Mouse (Mus musculus) thymus, postnatal 0 days (tissue): ENCODE results near the gene Polr2g. TPM values are rescaled to one million over a fixed set of nuclear protein-coding genes. Genes with fewer than 3 reads are reported as not detected.
"Not testable (repeated sequence)": the region's sequence is repeated elsewhere in the genome, so short reads cannot be mapped to it uniquely, and the experiment has no call there.

Source experiments
- DNase-seq: peaks from one replicate; pipeline ENCODE4 v3.0.0-alpha.2; 2015; ENCODE audit warnings: low spot score
- polyA plus RNA-seq: library from polyadenylated mRNA; unstranded; fragments of >200 nt; fragmentation: Nextera tagmentation; extraction: Ambion mirVana; gene quantifications from 2 replicates; pipeline ENCODE4 v1.2.1, GENCODE M21; 2015

Gene Polr2g
- polyA plus RNA-seq: 233 and 246 TPM in 2 replicates

DNA sequence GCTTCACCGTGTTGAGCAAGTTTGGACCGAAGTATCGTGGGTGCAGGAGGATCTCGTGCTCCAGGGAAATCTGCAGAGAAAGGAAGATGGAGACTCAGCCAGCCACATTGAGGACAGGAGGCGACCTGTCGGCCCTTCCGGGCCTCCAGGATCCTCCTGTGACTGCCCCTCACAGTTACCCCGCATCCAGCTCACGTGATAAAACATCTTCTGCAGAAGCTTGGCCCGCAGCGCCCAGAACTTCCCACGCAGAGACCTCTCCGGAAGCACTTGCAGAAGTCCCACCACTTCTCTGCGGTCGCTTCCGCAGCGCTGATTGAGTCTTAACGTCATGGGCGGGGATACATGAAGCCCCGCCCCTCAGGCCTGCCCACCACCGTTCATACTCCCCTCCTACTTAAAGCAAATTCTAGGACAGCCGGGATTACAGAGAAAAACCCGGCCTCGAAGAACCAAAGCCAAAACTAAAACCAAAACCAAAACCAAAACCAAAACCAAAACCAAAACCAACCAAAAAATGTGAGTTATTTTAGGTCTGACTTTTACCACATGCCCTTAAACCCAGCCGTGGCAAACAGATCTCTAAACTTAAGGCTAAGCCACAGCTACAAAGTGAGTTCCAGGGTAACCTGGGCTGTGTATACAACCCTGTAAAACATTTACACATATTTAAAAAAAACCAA, at the start of gene Polr2g:
TSS of gene Polr2g (minus strand) at position 314 of the 683 bp plus-strand sequence.
- peak; percentile 93 for DNase-seq

DNA sequence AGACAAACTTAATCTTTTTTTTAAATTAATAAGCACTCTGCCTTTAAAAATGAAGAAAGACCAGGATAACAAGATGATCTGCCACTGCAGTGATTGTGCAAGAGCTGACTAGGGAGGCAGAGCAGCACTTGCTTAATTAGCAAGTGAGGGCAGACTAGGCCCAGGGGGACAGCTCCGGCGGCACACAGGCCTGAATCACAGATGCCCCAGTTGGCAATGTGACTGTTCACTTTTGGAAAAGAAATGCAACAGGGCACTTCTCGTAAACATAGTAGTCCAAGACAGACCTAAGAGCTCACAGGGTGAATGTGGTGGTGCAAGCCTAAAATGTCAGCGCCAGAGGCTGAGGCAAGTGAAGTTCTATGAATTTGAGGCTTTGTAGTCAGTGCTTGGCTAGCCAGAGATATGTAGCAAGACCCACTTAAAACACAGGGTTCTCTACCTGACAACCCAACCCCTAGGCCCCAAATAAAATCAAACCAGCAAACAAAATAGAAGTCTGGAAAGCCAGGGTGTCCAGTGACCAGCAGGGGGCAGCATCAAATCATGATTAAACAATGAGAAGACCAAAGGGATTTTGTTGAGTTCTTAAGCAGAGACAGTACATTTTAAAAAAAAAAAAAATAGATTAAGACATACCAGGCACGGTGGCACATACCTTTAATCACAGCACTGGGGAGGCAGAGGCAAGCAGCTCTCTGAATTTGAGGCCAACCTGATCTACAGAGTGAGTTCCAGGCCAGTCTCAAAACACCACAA, 46.2 kb upstream of the Polr2g start:
- DNase-seq: peak; percentile 82

DNA sequence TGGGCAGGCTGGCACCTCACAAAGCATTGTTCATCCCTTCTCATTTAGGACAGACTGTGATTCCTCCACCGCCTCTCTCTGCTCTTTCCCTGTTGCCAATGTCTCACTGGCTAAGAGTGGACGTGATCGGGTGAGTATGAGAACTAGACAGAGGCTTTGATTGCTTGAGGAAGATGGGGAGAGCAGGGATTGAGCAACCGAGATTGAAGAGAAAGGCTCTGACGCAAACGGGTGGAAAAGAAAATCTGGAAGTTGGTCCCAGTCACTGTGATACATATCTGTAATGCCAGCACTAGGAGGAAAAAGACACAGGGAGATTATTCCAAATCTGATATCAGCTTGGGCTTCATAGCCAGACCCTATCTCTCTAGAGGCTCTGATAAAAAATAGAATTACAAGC, 44.6 kb upstream of the Polr2g start:
- no peak for DNase-seq

DNA sequence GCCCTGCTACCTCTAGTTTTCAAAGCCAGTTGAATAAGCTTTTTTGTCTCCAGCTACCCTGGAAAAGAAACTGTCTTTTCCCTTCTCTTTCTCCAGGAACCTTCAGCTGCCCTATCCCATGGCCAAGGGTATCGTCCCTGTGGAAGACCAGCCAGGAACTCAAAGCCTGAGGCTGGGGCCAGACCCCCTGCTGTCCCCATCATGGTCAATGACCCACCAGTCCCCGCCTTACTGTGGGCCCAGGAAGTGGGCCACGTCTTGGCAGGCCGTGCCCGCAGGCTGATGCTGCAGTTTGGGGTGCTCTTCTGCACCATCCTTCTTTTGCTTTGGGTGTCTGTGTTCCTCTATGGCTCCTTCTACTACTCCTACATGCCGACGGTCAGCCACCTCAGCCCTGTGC, 42.6 kb upstream of the Polr2g start:
- no peak for DNase-seq

DNA sequence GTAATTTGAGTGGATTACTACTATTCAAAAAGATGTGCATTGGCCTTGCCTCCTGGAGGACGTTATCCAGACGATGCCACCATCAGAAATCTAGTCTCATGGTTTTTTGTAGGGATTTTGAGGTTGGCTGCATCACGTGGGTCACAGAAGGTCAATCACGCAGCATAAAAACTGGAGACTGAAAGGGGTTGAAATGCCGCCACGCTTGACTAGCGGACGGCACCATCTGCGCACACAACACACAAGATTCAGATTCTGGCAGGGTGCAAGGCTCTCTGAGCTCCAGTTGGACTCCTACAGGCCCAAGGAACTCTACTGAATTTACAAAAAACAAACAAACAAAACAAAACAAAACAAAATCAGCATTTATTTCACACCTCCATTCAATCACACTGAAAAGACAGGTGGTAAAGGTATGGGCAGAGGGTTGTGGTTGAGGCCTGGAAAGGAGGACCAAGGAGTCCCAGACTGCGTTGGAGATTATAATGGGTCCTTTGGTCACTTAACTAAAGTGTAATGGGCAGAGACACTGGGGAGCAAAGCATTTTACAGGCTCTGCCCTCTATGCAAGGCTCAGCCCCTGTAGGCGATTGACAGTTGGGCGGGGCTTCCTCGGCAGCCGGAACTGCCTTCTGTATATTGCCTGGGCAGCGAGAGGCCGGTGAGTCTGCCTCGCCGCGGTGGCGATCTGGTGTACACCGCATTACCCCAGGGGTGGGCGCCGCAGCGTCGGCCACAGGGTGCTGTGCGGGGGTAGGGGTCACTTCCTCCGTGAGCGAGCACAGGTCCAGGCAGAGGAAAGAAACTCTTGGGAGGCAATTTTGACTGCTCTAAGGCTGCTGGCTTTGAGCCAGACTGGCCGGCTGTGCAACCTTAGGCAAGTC, 41.8 kb upstream of the Polr2g start:
- DNase-seq: peak; percentile 55

DNA sequence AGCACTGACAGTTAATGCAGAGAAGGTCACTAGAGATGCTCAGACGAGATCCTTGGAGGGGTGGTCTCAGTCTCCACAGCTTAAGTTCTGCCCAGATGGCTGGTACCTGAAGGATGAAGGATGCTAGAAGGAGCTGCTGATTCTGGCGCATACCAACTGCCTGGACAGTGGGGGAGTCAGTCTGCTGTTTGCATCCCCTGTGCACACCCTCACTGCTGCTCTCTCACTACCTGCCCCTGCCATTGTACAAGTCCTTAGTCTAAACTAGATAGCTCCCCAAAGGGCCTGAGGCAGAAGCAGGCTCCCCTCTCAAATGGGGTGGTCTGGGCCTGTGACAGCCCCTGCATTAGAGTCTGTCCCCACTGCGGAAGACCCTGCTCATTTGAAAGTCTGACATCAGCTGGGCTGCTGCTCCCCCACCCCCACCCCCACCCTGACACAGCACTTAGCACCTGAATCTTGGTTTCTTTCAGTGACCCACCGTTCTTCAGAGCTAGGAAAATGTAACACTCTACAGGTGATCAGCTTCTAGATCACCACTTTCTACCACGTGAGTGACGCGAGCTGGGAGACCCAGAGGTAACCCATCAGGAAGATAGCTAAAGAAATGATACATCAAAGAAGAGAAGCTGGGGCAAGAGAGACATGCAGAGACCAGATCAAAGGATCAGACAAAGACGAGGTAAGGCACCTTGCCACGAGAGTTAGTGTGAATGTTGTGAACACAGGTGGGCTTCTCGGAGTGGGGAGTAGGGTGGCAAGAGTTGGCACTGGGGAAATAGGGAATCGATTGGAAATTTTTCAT, 40.9 kb upstream of the Polr2g start, which contains the start of gene Gng3:
TSS of gene Gng3 (minus strand) at position 92 of the 805 bp plus-strand sequence.
- no peak for DNase-seq

DNA sequence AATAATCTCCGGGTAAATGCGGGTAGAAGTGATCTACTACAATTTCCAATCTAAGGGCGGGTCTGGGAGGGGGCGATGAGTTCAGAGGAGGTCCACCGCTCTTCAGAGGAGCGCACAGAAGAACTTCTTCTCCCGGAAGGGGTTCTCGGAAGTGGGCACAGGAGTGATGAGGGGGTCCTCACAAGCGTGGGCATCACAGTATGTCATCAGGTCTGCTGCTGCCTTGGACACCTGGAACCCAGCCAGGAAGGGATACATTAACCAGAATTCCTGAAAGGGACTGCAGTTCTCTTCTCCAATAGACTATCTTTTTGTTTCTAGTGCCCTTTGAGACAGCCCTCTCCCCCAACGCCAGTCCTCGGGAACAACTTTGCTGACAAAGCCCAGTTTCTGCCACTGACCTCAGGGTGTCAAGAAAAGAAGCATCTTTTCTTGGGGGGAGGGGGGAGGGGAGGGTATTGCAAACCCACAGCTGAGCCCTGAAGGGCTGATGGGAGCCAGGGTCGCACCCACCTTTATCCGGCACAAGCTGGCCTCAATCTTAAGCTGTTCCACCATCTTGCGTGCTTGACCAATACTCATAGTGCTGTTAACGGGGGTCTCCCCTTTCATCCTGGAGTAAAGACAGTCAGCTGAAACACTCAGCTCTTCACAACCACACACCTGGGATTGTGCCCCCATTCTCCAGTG, 39.8 kb upstream of the Polr2g start:
- peak; percentile 39 for DNase-seq

DNA sequence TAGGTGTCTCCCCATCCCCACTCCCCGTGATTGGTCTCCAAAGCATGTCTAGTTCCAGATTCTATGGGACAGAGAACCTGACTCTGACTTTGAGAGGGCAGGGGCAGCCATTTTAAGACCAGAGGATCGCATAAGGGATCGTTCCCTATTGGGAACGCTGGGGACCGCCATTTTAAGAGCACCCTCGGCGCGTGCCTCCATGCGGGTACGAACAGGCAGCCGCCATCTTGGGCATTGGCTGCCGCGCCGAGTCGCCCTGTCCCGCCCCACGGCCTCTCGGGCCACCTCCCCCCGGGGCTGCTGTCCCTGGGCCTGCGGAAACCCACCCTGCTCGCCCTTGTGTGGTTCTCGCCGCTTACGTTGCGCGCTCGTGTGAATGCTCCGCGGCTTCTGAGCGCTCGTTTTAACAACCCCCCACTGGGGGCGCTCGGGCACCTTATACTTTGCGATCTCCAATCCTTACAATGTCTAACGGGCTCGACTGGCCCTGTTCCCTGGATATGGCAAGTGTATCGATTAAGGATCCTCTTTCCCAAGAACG, 38.9 kb upstream of the Polr2g start, which contains the start of gene Bscl2:
TSS of gene Bscl2 (plus strand) at position 217 of the 541 bp plus-strand sequence.
- DNase-seq: peak; percentile 84

DNA sequence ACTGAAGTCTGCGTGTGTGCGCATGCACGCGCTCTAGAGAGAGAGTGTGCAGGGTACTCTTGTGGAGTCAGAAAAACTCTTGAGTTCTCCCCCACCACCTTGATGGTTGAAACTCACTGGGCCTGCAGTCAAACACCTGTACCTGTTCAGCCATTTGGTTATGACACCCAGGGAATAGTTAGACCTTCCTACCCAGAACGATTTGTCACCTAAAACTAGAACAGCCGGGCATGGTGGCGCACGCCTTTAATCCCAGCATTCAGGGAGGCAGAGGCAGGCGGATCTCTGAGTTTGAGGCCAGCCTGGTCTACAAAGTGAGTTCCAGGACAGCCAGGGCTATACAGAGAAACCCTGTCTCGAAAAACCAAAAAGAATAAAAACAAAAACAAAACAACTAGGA, 38.0 kb upstream of the Polr2g start:
- DNase-seq: not testable (repeated sequence)

DNA sequence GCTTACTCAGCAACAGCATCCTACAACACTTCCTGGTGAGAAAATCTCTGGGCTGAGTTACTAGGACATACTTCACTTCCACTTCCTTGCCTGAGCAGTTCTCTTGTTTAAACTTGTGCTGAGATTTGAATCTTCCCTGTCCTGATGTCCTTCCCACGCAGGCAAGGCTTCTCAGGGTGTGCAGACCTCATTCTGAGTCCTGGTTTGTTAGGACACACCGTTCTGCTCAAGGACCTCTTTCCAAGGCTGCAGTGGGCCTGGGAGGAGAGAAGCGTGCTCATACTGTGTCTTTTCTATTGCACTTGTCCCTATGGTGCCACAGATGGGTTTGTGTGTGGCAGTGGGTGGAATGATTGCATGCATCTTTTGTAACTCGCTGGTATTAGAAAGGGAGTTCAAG, 34.6 kb upstream of the Polr2g start:
- DNase-seq: no peak

DNA sequence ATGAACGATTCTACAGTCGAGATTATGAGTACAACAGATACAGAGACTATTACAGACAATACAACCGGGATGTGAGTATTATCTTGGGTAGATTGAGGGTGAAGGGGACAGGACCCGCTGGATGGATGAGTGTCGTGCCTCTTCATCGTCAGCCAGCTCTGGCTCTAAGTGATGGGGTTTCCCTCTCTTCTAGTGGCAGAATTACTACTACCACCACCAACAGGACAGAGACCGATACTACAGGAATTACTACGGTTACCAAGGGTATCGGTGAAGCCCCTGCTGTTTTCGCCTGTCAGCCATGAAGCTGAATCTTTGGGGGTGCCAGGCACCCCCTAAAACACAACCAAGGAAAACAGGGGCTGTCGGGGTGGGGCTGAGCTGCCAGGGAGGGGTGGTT, 32.9 kb upstream of the Polr2g start:
- no peak for DNase-seq

DNA sequence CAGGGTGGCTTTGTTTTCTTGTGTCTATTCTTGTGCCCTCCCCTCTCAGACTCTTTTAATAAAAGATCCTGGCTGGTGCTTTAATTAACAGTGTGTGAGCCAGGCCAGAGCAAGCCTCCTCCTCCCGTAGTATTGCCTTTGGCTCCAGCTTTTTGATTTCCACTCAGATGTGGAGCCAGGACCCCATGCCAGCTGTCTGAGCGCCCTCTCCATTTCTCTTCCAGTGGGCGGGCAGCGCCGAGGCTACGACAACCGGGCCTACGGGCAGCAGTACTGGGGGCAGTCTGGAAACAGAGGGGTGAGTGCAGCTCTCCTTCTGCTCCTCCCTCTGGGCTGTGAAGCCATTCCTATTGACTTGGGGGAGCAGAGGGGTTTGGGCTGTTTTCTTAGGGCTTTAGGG, 32.3 kb upstream of the Polr2g start:
- no peak for DNase-seq

DNA sequence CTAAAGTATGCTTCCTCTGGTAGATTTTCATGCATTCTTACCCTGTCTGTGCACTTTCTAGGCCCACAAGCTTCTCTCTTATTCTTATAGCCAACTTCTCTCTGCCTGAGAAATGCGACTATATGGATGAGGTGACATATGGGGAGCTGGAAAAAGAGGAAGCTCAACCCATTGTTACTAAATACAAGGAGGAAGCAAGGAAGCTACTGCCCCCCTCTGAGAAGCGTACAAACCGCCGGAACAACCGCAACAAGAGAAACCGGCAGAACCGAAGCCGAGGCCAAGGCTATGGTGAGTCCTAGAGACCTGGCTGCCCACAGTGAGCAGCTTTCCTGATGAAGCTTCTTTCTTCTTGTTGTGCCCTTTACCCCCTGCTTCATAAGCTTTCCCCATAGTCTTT, 31.3 kb upstream of the Polr2g start, which contains the start of gene AC129217.1:
TSS of gene AC129217.1 (plus strand) at position 114 of the 400 bp plus-strand sequence.
- DNase-seq: no peak

DNA sequence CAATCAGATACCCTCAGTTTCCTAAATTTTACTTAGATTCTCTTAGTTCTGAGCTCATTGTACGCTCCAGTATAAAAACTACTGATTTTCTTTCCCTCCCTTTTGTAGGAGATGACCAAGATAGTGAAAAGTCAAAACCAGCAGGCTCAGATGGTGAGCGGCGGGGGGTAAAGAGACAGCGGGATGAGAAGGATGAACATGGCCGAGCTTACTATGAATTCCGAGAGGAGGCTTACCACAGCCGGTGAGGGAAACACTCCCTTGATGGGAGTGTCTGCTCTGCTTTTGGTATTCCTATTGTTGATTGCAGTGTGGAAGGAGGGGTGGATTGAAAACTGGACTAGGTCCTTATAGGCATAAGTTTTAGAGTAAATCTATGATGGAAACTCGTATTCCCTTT, 24.3 kb upstream of the Polr2g start:
- no peak for DNase-seq

DNA sequence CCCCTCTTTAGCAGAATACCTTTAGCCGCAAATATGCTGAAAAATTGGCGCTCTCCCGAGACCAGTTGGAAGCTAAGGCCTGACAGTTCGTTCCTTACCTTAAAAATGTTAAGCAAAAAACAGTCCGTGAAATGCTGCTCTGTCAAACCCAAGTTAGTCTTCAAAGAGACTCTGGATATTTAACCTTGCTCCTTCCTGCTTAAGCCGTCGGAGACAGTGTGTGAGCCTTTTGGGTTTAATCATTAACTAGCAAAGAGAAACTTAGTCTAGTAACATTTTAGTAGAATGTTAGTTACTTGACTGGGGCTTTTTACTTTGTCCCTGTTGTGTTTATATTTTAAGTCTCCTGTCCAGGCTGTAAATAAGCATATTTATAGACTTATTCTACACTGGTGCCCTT, 22.8 kb upstream of the Polr2g start:
- DNase-seq: no peak

DNA sequence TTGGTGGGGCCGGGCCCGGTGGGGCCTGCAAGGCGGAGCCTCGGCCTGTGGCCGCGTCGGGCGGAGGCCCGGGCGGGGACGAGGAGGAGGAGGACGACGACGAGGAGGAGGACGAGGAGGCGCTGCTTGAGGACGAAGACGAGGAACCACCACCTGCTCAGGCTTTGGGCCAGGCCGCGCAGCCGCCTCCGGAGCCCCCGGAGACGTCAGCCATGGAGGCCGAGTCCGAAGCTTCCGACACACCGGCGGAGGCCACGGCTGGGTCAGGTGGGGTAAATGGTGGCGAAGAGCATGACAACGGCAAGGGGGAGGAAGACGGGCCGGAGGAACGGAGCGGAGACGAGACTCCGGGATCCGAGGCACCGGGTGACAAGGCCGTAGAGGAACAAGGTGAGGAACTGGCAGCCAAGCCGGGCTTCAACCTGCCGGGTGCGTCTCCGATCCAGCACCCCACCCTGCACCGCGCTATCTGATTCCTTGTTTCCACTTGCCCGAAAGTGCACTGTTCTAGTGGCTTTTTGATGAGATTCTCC, 22.1 kb upstream of the Polr2g start:
- DNase-seq: no peak

DNA sequence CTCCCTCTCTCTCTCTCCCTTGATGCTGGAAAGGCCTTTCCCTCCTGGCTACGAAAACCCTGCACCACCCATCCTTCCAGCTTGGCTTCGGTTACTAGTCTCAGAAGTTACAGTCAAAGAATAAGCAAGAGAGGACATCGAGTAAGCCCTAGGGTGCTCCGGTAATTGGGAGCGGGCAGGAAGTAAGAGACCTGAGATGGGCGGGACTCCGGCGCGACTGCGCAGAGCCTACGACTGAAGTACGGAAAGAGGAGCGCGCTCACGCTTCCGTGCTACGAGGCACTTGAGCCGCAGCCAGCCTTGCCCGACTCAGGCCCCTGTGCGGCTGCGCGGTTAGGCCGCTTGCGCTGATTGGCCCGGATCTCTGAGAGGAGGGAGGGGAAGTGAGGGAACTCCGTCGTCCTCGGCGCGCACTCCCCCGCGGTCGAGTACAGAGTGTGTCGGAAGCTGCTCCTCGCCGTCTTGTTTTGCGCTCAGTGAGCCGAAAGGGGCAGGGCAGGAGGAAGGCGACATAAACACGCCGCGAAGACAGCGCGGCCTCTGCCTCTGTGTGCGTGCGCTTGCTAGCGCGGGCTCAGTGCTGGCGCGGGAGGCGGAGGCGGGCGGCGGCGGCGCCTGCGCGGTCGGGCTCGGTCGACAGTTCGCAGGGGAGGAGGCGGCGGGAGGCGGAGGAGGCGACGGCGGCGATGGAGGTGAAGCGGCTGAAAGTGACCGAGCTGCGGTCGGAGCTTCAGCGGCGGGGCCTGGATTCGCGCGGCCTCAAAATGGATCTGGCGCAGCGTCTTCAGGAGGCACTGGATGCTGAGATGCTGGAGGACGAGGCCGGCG, 21.4 kb upstream of the Polr2g start, which contains the start of gene Hnrnpul2:
TSS of gene Hnrnpul2 (plus strand) at position 415 of the 828 bp plus-strand sequence.
- DNase-seq: peak; percentile 100

DNA sequence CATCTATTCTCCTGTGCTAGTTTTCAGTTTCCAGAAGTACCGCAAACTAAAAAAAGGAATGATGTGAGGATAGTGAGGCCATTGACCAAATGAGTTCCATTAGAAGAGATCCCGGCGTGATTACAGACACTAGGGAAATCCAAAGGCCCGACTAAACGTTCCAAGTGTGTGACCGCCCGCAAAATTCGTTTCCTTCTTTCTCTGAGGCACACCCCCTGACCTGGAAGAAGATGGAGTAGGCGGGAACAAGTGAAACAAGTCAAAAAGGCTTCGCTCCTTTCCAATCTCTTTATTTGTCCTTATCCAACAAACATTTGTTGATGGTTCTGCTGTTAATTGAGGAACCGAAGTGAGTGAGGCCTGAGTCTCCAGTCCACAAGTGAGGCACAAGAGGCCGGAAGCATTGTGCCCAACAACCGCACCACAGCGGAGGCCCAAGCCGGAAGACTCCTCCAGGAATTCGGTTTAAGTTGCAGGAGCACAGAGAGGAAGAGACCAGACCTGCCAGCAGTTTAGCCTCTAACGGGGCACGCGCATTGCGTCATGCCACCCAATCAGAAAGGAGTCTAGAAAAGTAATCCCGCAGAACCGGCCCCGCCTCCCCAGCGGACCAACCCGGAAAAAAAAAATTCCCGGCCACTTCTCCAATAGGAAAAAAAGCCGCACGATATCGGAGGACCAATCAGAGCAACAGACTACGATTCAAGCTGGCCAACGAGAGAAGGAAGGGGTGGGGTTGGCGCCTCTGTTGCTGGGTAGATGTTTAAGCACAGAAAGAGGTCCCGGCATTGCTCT, 20.6 kb upstream of the Polr2g start, which contains the start of gene Ttc9c:
TSS of gene Ttc9c (minus strand) at position 533 of the 795 bp plus-strand sequence.
- DNase-seq: peak; percentile 97
